Mouse (Mus musculus) forebrain, embryonic 14.5 days (tissue): ENCODE measurements around the gene Fxn. TPM values are rescaled to one million over a fixed set of nuclear protein-coding genes. Genes with fewer than 3 reads are reported as not detected.

Experiments
- ATAC-seq: fragments of 200-750 bp; cut with Nextera tagmentation; 2 replicates; pipeline ENCODE4 v1.8.0; 2017; ENCODE audit warnings: mild to moderate bottlenecking, moderate library complexity
- DNase-seq: peaks from one replicate; pipeline ENCODE4 v3.0.0-alpha.2; 2015; ENCODE audit warnings: low spot score
- H3K27ac ChIP-seq: fragments of 300-500 bp; sonication (generic); 2 replicates; pipeline ENCODE4 v1.5.1; 2014; ENCODE audit warnings: low read depth, mild to moderate bottlenecking, control low read depth, low read length, moderate library complexity
- H3K27me3 ChIP-seq: fragments of 300-500 bp; sonication (generic); replicated peaks from 2 replicates; pipeline ENCODE4 v1.6.1; 2014; ENCODE audit warnings: low read length, control low read depth, mixed read lengths; ENCODE audit not compliant: control insufficient read depth, insufficient read depth
- H3K36me3 ChIP-seq: fragments of 300-500 bp; sonication (generic); 2 replicates; pipeline ENCODE4 v1.6.1; 2014; ENCODE audit warnings: low read length, control low read depth; ENCODE audit not compliant: control insufficient read depth, insufficient read depth
- H3K4me1 ChIP-seq: fragments of 300-500 bp; sonication (generic); 2 replicates; pipeline ENCODE4 v1.6.1; 2014; ENCODE audit warnings: antibody characterized with exemption, low read length, control low read depth; ENCODE audit not compliant: control insufficient read depth, insufficient read depth
- H3K4me2 ChIP-seq: fragments of 300-500 bp; sonication (generic); 2 replicates; pipeline ENCODE4 v1.6.1; 2014; ENCODE audit warnings: mild to moderate bottlenecking, control low read depth, low read length
- H3K4me3 ChIP-seq: fragments of 300-500 bp; sonication (generic); 2 replicates; pipeline ENCODE4 v1.5.1; 2014; ENCODE audit warnings: low read depth, low read length, control low read depth
- H3K9ac ChIP-seq: fragments of 300-500 bp; sonication (generic); 2 replicates; pipeline ENCODE4 v1.6.1; 2014; ENCODE audit warnings: mild to moderate bottlenecking, low read length, control low read depth, moderate library complexity
- H3K9me3 ChIP-seq: fragments of 300-500 bp; sonication (generic); replicated peaks from 2 replicates; pipeline ENCODE4 v1.6.1; 2016; ENCODE audit warnings: low read length, control low read depth, mixed read lengths; ENCODE audit not compliant: control insufficient read depth
- WGBS: fragments of 180-500 bp; shearing (Covaris S2); extraction: QIAGEN DNeasy Blood & Tissue Kit; methylation state at CpG from one replicate; pipeline ENCODE4 v1.1.7; 2014; 5-methylcytosine and 5-hydroxymethylcytosine counted together
- polyA plus RNA-seq: library from polyadenylated mRNA; unstranded; fragments of >200 nt; fragmentation: Nextera tagmentation; extraction: Ambion mirVana; gene quantifications from 2 replicates; pipeline ENCODE4 v1.2.1, GENCODE M21; 2014

Gene Fxn
- polyA plus RNA-seq, 1 experiment from 2014 or later, result 47.9 TPM

DNA sequence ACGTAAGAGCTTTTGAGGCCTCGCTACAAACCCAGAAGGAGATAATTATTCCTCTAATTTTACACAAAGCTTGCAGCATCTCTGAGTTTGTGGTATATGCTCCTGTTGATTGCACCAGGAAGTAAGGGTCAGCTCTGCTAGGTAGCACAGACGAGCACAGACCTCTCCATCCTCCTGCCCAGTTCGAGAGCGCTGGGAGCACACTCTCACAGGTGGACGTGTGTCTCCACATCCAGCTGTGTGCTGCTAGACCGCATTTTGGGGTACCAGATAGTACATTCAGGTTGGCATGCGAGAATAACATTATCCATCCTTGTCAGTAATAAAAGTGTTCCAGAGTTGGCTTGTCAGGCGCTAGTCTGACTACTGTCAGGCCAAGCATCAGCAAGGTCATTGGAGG, 61.4 kb downstream of the Fxn start:
- ATAC-seq (no peak), DNase-seq (no peak)
- Histone ChIP-seq H3K27ac (no peak overlapping the region), H3K9ac (no peak overlapping the region), H3K4me1 (peaks cover 7% of the 10 kb centered on the region; the same call in 1 of the 2 replicates), H3K27me3 (0 out of 2 replicates have a peak, but pooled peaks cover 4% of the 10 kb centered on the region), H3K36me3 (no peaks in the 10 kb centered on the region), H3K4me3 (no peak overlapping the region), H3K4me2 (no peak overlapping the region), H3K9me3 (no peaks in the 10 kb centered on the region)
- WGBS, result 69% methylated on average over 9 of the region's 9 CpGs

DNA sequence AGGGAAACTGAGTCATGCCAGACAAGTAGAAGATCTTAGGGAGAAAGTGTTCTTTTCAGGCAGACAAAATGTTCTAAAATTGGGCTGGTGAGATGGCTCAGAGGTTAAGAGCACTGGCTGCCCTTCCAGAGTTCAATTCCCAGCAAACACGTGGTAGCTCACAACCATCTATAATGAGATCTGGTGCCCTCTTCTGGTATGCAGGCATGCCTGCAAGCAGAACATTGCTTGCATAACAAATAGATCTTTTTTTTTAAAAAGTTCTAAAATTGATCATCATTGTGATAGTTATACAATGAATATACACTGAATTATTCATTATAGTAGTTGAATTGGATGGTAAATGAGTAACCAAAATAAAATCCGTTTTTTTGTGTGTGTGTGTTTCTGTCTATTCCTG, 62.1 kb downstream of the Fxn start:
- Histone ChIP-seq H3K9ac (no peak overlapping the region), H3K36me3 (no peaks in the 10 kb centered on the region), H3K9me3 (no peaks in the 10 kb centered on the region), H3K27ac (no peak overlapping the region), H3K4me1 (peaks cover 7% of the 10 kb centered on the region; the same call in 1 of the 2 replicates), H3K27me3 (no peaks in the 10 kb centered on the region), H3K4me3 (no peak overlapping the region), H3K4me2 (no peak overlapping the region)
- WGBS, result 45% methylated on average over 2 of the region's 2 CpGs
- ATAC-seq, result no peak
- DNase-seq, result no peak

DNA sequence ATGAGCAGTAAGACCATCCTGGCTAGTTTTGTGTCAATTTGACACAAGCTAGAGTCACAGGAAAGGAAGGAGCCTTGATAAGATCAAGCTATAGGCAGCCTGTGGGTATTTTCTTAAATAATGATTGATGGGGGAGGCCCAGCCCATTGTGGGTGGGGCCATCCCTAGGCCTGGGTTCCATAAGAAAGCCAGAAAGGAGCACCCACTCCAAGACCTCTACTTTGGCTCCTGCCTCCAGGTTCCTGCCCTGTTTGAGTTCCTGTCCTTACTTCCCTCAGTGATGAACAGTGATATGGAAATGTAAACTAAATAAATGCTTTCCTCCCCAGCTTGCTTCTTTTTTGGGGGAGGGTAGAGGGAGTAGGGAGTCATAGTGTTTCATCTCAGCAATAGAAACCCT, 62.6 kb downstream of the Fxn start:
- H3K4me2 ChIP-seq, result no peak overlapping the region
- no peak overlapping the region for H3K4me3 ChIP-seq
- no peak overlapping the region for H3K27ac ChIP-seq
- no peak overlapping the region for H3K9ac ChIP-seq
- H3K27me3 ChIP-seq, result no peaks in the 10 kb centered on the region
- no peak for DNase-seq
- no peaks in the 10 kb centered on the region for H3K36me3 ChIP-seq
- ATAC-seq, result no peak
- no peaks in the 10 kb centered on the region for H3K9me3 ChIP-seq
- H3K4me1 ChIP-seq, result peaks cover 7% of the 10 kb centered on the region; the same call in 1 of the 2 replicates

DNA sequence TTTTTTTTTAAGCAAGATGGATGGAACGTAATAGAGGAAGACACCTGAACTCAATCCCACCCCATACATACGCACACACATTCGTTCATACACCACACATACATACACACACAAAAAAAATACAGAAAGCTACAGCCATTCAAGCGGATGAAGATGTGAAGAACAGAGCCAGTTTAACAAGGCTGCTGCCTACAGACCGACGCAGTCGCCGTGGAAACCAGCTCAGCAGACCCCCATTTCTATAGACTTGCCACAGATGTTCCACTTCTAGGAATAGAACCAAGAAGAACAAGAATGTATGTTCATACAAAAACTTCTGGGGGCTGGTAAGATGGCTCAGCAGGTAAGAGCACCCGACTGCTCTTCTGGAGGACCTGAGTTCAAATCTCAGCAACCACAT, 63.6 kb downstream of the Fxn start:
- Histone ChIP-seq H3K9ac (no peak overlapping the region), H3K27ac (no peak overlapping the region), H3K4me1 (peaks cover 7% of the 10 kb centered on the region; the same call in 1 of the 2 replicates), H3K9me3 (no peaks in the 10 kb centered on the region), H3K4me3 (no peak overlapping the region), H3K27me3 (no peaks in the 10 kb centered on the region), H3K4me2 (no peak overlapping the region), H3K36me3 (no peaks in the 10 kb centered on the region)
- WGBS, result 63% methylated on average over 9 of the region's 9 CpGs
- DNase-seq (peak; percentile 48), ATAC-seq (no peak)

DNA sequence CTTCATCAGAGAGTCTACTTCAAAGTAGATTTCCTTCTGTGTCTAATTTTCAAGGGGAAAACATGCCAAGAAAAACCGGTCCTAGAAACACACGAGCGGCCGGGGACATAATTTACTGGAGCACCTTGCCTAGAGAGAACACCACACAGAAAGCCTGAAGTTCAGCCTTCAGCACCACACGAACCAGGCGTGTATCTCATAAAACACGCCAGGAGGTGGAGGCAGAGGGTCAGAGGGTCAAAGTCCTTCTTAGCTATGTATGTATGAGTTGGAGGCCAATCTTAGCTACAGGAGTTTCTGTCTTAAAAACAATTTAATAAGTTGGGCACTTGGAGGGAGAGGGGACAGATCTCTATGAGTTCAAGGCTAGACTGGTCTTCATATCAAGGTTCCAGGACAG, 65.5 kb downstream of the Fxn start:
- Histone ChIP-seq H3K36me3 (no peaks in the 10 kb centered on the region), H3K9me3 (no peaks in the 10 kb centered on the region), H3K4me3 (no peak overlapping the region), H3K9ac (no peak overlapping the region), H3K27ac (no peak overlapping the region), H3K4me2 (no peak overlapping the region), H3K4me1 (0 out of 2 replicates have a peak, but pooled peaks cover 2% of the 10 kb centered on the region), H3K27me3 (no peaks in the 10 kb centered on the region)
- no peak for DNase-seq
- no peak for ATAC-seq
- WGBS, result 89% methylated on average over 7 of the region's 7 CpGs

DNA sequence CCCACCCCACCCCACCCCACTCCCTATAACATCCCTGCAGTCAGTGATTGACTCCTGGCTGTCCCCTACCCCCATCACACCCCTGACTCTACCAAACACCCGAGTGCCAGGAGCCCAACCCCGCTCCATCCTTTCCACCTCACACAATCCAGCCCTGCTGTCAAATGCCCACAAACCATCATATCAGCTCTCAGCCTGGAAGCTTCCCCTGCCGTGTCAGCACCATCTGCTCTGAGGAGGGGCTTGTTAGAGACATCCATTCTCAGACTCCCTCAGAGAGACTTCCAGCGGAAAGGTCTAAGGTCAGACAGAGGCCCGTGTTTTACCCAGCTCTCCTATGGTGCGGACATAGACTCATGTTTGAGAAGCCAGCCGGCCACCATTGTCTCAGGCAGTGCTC, 67.1 kb downstream of the Fxn start:
- ATAC-seq (no peak), DNase-seq (peak; percentile 19)
- WGBS, result 56% methylated on average over 7 of the region's 7 CpGs
- H3K4me2 ChIP-seq, result no peak overlapping the region
- no peak overlapping the region for H3K4me3 ChIP-seq
- no peaks in the 10 kb centered on the region for H3K36me3 ChIP-seq
- H3K27me3 ChIP-seq, result no peaks in the 10 kb centered on the region
- H3K27ac ChIP-seq, result no peak overlapping the region
- H3K9me3 ChIP-seq, result no peaks in the 10 kb centered on the region
- H3K4me1 ChIP-seq, result 0 out of 2 replicates have a peak, but pooled peaks cover 2% of the 10 kb centered on the region
- no peak overlapping the region for H3K9ac ChIP-seq

DNA sequence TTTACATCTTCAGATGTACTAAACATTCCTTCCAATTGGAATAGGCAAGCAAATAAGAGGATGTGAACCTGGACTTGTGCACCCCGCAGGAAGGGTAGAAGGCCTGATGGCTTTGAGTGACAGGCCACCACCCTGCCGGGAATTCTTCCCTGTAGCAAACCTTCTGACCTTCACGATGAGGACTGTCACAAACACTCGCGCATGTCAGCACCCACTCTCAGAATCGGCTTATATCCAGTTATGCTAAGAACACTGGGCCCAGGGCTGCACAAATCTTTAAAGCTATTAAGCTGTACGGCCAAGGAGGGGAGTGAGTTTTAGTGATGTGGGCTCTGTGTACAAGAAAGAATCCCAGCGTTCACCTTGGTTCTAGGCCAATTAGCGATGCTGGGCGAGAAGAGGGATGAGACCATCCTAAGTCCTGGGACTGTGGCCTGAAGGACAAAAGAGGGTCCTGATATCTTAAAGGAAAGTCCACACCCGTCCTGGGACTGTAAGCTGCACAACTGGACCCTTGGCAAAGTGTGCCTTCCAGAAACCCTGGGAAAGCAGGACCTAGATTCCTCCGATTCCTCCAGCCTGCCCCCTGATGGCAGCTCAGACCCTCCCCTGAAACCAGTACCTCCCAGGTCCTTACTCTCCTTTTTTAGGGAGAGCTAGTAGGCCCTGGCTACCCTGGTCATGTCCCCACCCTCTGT, 67.7 kb downstream of the Fxn start:
- ATAC-seq, result no peak
- WGBS, result 91% methylated on average over 12 of the region's 12 CpGs

More for the DNA sequence above, 67.7 kb downstream of the Fxn start:
- H3K4me2 ChIP-seq, result no peak overlapping the region
- no peaks in the 10 kb centered on the region for H3K36me3 ChIP-seq
- DNase-seq, result no peak
- H3K9ac ChIP-seq, result no peak overlapping the region
- H3K27ac ChIP-seq, result no peak overlapping the region
- H3K27me3 ChIP-seq, result no peaks in the 10 kb centered on the region
- 0 out of 2 replicates have a peak, but pooled peaks cover 2% of the 10 kb centered on the region for H3K4me1 ChIP-seq
- no peak overlapping the region for H3K4me3 ChIP-seq
- H3K9me3 ChIP-seq, result no peaks in the 10 kb centered on the region

Other genes starting within 250 kb of the Fxn start
- gene Fam189a2, start 249.6 kb downstream of the Fxn start, polyA plus RNA-seq, result 0.80 and 1.1 TPM in 2 replicates
- 9.0 and 11.6 TPM in 2 replicates for gene Tjp2, start 55.6 kb downstream of the Fxn start, polyA plus RNA-seq
- 41.3 and 48.2 TPM in 2 replicates for gene Fam122a, start 196.8 kb upstream of the Fxn start, polyA plus RNA-seq